Mouse (Mus musculus) lung, embryonic 16.5 days (tissue): ENCODE data around the gene Bnc1. TPM values are rescaled to one million over a fixed set of nuclear protein-coding genes. Genes with fewer than 3 reads are reported as not detected.

Experiments used
- ATAC-seq: fragments of 200-750 bp; cut with Nextera tagmentation; 2 replicates; pipeline ENCODE4 v1.8.0; 2017; ENCODE audit warnings: low read depth, mild to moderate bottlenecking, moderate library complexity
- H3K27ac ChIP-seq: fragments of 300-500 bp; sonication (generic); 2 replicates; pipeline ENCODE4 v1.5.1; 2014; ENCODE audit warnings: mild to moderate bottlenecking, control low read depth, low read length
- H3K27me3 ChIP-seq: fragments of 300-500 bp; sonication (generic); 2 replicates; pipeline ENCODE4 v1.6.1; 2014; ENCODE audit warnings: low read depth, low read length, mixed read lengths; ENCODE audit not compliant: control insufficient read depth, insufficient read depth
- H3K36me3 ChIP-seq: fragments of 300-500 bp; sonication (generic); 2 replicates; pipeline ENCODE4 v1.6.1; 2014; ENCODE audit warnings: low read length; ENCODE audit not compliant: control insufficient read depth, insufficient read depth
- H3K4me1 ChIP-seq: fragments of 300-500 bp; sonication (generic); replicated peaks from 2 replicates; pipeline ENCODE4 v1.6.1; 2014; ENCODE audit warnings: low read length, mixed read lengths; ENCODE audit not compliant: control insufficient read depth, insufficient read depth
- H3K4me2 ChIP-seq: fragments of 300-500 bp; sonication (generic); 2 replicates; pipeline ENCODE4 v1.6.1; 2014; ENCODE audit warnings: low read depth, low read length, control low read depth
- H3K4me3 ChIP-seq: fragments of 300-500 bp; sonication (generic); 2 replicates; pipeline ENCODE4 v1.5.1; 2014; ENCODE audit warnings: mild to moderate bottlenecking, low read length, control low read depth
- H3K9ac ChIP-seq: fragments of 300-500 bp; sonication (generic); 2 replicates; pipeline ENCODE4 v1.6.1; 2014; ENCODE audit warnings: low read length, control low read depth
- H3K9me3 ChIP-seq: fragments of 300-500 bp; sonication (generic); 2 replicates; pipeline ENCODE4 v1.6.1; 2016; ENCODE audit warnings: low read length; ENCODE audit not compliant: control insufficient read depth
- WGBS: fragments of 180-500 bp; shearing (Covaris S2); extraction: QIAGEN DNeasy Blood & Tissue Kit; methylation state at CpG from one replicate; pipeline ENCODE4 v1.1.7; 2014; 5-methylcytosine and 5-hydroxymethylcytosine counted together
- polyA plus RNA-seq: library from polyadenylated mRNA; unstranded; fragments of >200 nt; fragmentation: Nextera tagmentation; extraction: Ambion mirVana; gene quantifications from 2 replicates; pipeline ENCODE4 v1.2.1, GENCODE M21; 2015

Gene Bnc1
- polyA plus RNA-seq, 1 experiment from 2014 or later, result 1.1 TPM

DNA sequence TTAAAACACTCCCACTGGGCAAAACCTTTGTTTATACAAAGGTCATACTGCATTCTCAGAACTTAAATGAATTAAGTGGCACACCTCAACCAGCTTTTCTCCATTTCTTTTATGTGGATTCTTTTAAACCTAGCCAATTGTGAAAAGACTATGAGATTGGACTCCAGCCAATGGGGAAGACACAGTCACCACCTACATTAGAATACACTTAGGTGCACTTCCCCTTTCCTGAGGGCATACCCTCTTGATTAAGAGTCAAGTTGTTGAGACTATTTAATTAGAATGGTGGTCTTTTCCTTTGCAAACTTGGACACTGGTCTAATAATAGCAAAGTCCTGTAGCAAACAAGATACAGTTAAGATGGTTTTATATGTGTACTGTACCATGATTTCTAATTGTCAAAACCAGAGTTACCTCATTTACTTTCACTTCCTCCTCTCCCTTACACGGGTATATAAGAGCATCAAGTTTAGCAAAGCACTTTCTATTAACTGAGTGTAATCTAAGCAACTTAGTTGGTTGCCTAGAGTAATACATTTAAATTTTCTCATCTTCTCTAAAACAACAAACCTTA, 70.6 kb downstream of the Bnc1 start:
- no peaks in the 10 kb centered on the region for H3K36me3 ChIP-seq
- H3K27ac ChIP-seq, result no peak overlapping the region
- no peak for ATAC-seq
- H3K27me3 ChIP-seq, result no peaks in the 10 kb centered on the region
- H3K4me1 ChIP-seq, result no peaks in the 10 kb centered on the region
- no peak overlapping the region for H3K9ac ChIP-seq
- H3K4me3 ChIP-seq, result no peak overlapping the region
- H3K4me2 ChIP-seq, result no peak overlapping the region
- no peaks in the 10 kb centered on the region for H3K9me3 ChIP-seq
- WGBS, result 63% methylated on average over 1 of the region's 1 CpGs

DNA sequence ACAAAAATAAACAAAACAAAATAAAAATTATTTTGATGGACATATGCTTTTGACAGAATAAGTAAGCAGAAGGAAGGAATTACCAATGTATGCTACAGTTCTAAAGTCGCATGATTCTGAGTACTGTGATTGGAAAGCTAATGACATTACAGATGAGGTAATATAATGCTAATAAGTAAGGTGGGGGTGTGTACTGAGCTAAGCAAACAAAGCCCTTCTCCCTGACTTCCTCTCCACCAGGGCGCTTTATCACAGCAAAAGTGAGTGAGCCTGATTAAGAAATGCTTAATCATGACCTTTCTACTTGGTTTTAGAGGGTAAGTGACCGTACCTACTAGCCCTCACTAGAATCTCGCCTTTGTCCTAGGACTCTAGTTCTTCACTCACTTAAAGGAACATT, 71.8 kb downstream of the Bnc1 start:
- H3K36me3 ChIP-seq, result no peaks in the 10 kb centered on the region
- 63% methylated on average over 4 of the region's 4 CpGs for WGBS
- H3K4me3 ChIP-seq, result no peak overlapping the region
- H3K9me3 ChIP-seq, result no peaks in the 10 kb centered on the region
- no peak overlapping the region for H3K27ac ChIP-seq
- ATAC-seq, result no peak
- no peak overlapping the region for H3K4me2 ChIP-seq
- no peaks in the 10 kb centered on the region for H3K4me1 ChIP-seq
- no peak overlapping the region for H3K9ac ChIP-seq
- no peaks in the 10 kb centered on the region for H3K27me3 ChIP-seq

DNA sequence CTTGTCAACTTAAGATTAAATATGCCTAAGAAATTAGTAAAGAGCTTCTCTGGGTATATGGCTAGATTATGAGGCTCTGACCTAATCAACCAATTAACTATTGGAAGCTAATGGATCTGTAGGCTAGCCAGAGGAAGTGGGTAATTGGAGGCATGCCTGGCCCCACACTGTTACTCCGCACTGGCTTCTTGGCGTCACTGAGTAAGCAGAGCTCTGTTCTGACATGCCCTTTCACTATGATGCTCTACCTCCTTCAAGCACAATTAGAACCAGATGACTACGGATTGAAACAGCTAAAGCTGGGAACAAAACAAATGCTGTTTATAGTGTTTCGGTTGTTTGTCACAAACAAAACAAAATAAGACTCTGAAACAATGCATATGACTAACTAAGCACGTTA, 73.8 kb downstream of the Bnc1 start:
- no peak overlapping the region for H3K27ac ChIP-seq
- H3K9ac ChIP-seq, result no peak overlapping the region
- ATAC-seq, result no peak
- H3K36me3 ChIP-seq, result no peaks in the 10 kb centered on the region
- no peaks in the 10 kb centered on the region for H3K9me3 ChIP-seq
- H3K4me3 ChIP-seq, result no peak overlapping the region
- H3K4me2 ChIP-seq, result no peak overlapping the region
- whole genome bisulfite sequencing, result 74% methylated on average over 5 of the region's 5 CpGs
- H3K27me3 ChIP-seq, result no peaks in the 10 kb centered on the region
- H3K4me1 ChIP-seq, result no peaks in the 10 kb centered on the region

Other genes starting within 250 kb of the Bnc1 start
- 136 and 139 TPM in 2 replicates for gene Ramac, start 229.4 kb downstream of the Bnc1 start, polyA plus RNA-seq
- gene 3110040N11Rik, start 202.8 kb downstream of the Bnc1 start, polyA plus RNA-seq, result 37.3 and 44.1 TPM in 2 replicates
- gene Btbd1, start 162.9 kb downstream of the Bnc1 start, polyA plus RNA-seq, result 50.0 and 50.9 TPM in 2 replicates
- not detected in 2 replicates for gene Gm10160, start 136.5 kb downstream of the Bnc1 start, polyA plus RNA-seq
- 14.2 and 16.8 TPM in 2 replicates for gene Tm6sf1, start 133.3 kb downstream of the Bnc1 start, polyA plus RNA-seq
- 6.6 and 7.4 TPM in 2 replicates for gene Hdgfl3, start 57.8 kb downstream of the Bnc1 start, polyA plus RNA-seq
- gene Sh3gl3, start 181.5 kb upstream of the Bnc1 start, polyA plus RNA-seq, result 2.0 and 2.9 TPM in 2 replicates